Mouse (Mus musculus): Measurements from ENCODE around the gene Tmprss6. TPM values are rescaled to one million over a fixed set of nuclear protein-coding genes. Genes with fewer than 3 reads are reported as not detected.

Gene Tmprss6
- polyA plus RNA-seq, 2 experiments from 2014 or later = not detected

- no peak for ATAC-seq
These were observed 13.1 kb upstream of the Tmprss6 start for GRCm38 (mm10) chr15:78481448-78482000.

GRCm38 (mm10) chr15:78480991-78481390 lies 12.6 kb upstream of the Tmprss6 start:
- no peak for ATAC-seq

GRCm38 (mm10) chr15:78480111-78480510 lies 11.7 kb upstream of the Tmprss6 start:
- ATAC-seq = peak; percentile 6

GRCm38 (mm10) chr15:78479470-78479869 lies 11.0 kb upstream of the Tmprss6 start:
- peak; percentile 23 for ATAC-seq

- ATAC-seq = no peak
These were observed 9.6 kb upstream of the Tmprss6 start for GRCm38 (mm10) chr15:78478073-78478472.

GRCm38 (mm10) chr15:78476878-78477277 lies 8.4 kb upstream of the Tmprss6 start:
- no peak for ATAC-seq

GRCm38 (mm10) chr15:78475604-78476031 lies 7.2 kb upstream of the Tmprss6 start:
- ATAC-seq = peak; percentile 69

GRCm38 (mm10) chr15:78473442-78473841 lies 5.0 kb upstream of the Tmprss6 start:
- ATAC-seq = no peak

GRCm38 (mm10) chr15:78471902-78472301 lies 3.5 kb upstream of the Tmprss6 start:
- no peak for ATAC-seq

- ATAC-seq = no peak
These were observed 2.3 kb upstream of the Tmprss6 start for GRCm38 (mm10) chr15:78470495-78471276.

- no peak for ATAC-seq
These were observed 864 bp downstream of the Tmprss6 start for GRCm38 (mm10) chr15:78467570-78467969.

GRCm38 (mm10) chr15:78466809-78467208 lies 1.6 kb downstream of the Tmprss6 start:
- no peak for ATAC-seq

GRCm38 (mm10) chr15:78462981-78463380 lies 5.5 kb downstream of the Tmprss6 start:
- ATAC-seq = peak; percentile 85

- ATAC-seq = no peak
These were observed 11.2 kb downstream of the Tmprss6 start for GRCm38 (mm10) chr15:78457193-78457592.

- ATAC-seq = no peak
These were observed 12.4 kb downstream of the Tmprss6 start for GRCm38 (mm10) chr15:78456051-78456450.

GRCm38 (mm10) chr15:78455168-78455567 lies 13.3 kb downstream of the Tmprss6 start:
- no peak for ATAC-seq

- ATAC-seq = no peak
These were observed 15.5 kb downstream of the Tmprss6 start for GRCm38 (mm10) chr15:78452929-78453328.

- ATAC-seq = no peak
These were observed 17.2 kb downstream of the Tmprss6 start for GRCm38 (mm10) chr15:78451201-78451600.

- ATAC-seq = peak; percentile 23
These were observed 18.0 kb downstream of the Tmprss6 start for GRCm38 (mm10) chr15:78450419-78450768.

- ATAC-seq = peak; percentile 73
These were observed 18.6 kb downstream of the Tmprss6 start for GRCm38 (mm10) chr15:78449694-78450418.

- peak; percentile 55 for ATAC-seq
These were observed 19.3 kb downstream of the Tmprss6 start for GRCm38 (mm10) chr15:78449131-78449530.

GRCm38 (mm10) chr15:78447746-78448535 lies 20.5 kb downstream of the Tmprss6 start:
- ATAC-seq = peak; percentile 40

GRCm38 (mm10) chr15:78447121-78447520 lies 21.3 kb downstream of the Tmprss6 start:
- ATAC-seq = no peak
